Mouse (Mus musculus): Measurements from ENCODE around the gene 1700025C18Rik. TPM values are rescaled to one million over a fixed set of nuclear protein-coding genes. Genes with fewer than 3 reads are reported as not detected.
A peak's percentile ranks its signal among the peaks of the same experiment; 100 is the strongest.

The 1700025C18Rik gene
- polyA plus RNA-seq (2015; fragmentation: Nextera tagmentation; extraction: Ambion mirVana): not detected in 2 replicates

- H3K9me3 ChIP-seq (replicated peaks): no peaks in the 10 kb centered on the region
- no peaks in the 10 kb centered on the region for H3K4me1 ChIP-seq
- no peaks in the 10 kb centered on the region for H3K36me3 ChIP-seq
- H3K4me2 ChIP-seq (replicated peaks): no peak within 1 kb of the TSS
- H3K27me3 ChIP-seq: peaks cover 4% of the 10 kb centered on the region; the same call in 1 of the 2 replicates
- WGBS: 78% methylated on average over 2 of the region's 2 CpGs
- no peak within 1 kb of the TSS for H3K9ac ChIP-seq
- ATAC-seq (ENCODE audit: insufficient number of reproducible peaks, low FRiP score, low TSS enrichment, low read depth): no peak
- H3K4me3 ChIP-seq (replicated peaks): no peak within 1 kb of the TSS
- no peak within 1 kb of the TSS for H3K27ac ChIP-seq (replicated peaks)
These were observed at the start of gene 1700025C18Rik for GRCm38 (mm10) chr2:165090650-165091049. 1700025C18Rik (minus strand) TSS chr2:165090750.

- 17% methylated on average over 16 of the region's 16 CpGs for WGBS
- ATAC-seq (ENCODE audit: insufficient number of reproducible peaks, low FRiP score, low TSS enrichment, low read depth): no peak
- Histone ChIP-seq H3K4me1 (peaks cover 21% of the 10 kb centered on the region), H3K9me3 (replicated peaks) (no peaks in the 10 kb centered on the region), H3K27me3 (peaks cover 35% of the 10 kb centered on the region; the same call in 1 of the 2 replicates), H3K4me2 (replicated peaks) (no peak overlapping the region), H3K4me3 (replicated peaks) (no peak overlapping the region), H3K36me3 (no peaks in the 10 kb centered on the region), H3K27ac (replicated peaks) (no peak overlapping the region), H3K9ac (no peak overlapping the region)
These were observed 45.5 kb upstream of the 1700025C18Rik start for GRCm38 (mm10) chr2:165136049-165136448.

- Histone ChIP-seq H3K36me3 (no peaks in the 10 kb centered on the region), H3K4me2 (replicated peaks) (no peak overlapping the region), H3K27ac (replicated peaks) (no peak overlapping the region), H3K4me3 (replicated peaks) (no peak overlapping the region), H3K9me3 (replicated peaks) (no peaks in the 10 kb centered on the region), H3K9ac (no peak overlapping the region), H3K4me1 (peaks cover 21% of the 10 kb centered on the region), H3K27me3 (peaks cover 35% of the 10 kb centered on the region; the same call in 1 of the 2 replicates)
- ATAC-seq (ENCODE audit: insufficient number of reproducible peaks, low FRiP score, low TSS enrichment, low read depth): no peak
- WGBS: 3% methylated on average over 15 of the region's 15 CpGs
These were observed 43.0 kb upstream of the 1700025C18Rik start for GRCm38 (mm10) chr2:165133566-165133965.

GRCm38 (mm10) chr2:165131428-165131827, 40.9 kb upstream of the 1700025C18Rik start:
- Histone ChIP-seq H3K9me3 (replicated peaks) (no peaks in the 10 kb centered on the region), H3K4me3 (replicated peaks) (no peak overlapping the region), H3K4me1 (peaks cover 14% of the 10 kb centered on the region), H3K4me2 (replicated peaks) (no peak overlapping the region), H3K36me3 (no peaks in the 10 kb centered on the region), H3K9ac (no peak overlapping the region), H3K27ac (replicated peaks) (no peak overlapping the region), H3K27me3 (peaks cover 30% of the 10 kb centered on the region; the same call in 1 of the 2 replicates)
- ATAC-seq (ENCODE audit: insufficient number of reproducible peaks, low FRiP score, low TSS enrichment, low read depth): no peak
- WGBS: 22% methylated on average over 12 of the region's 12 CpGs

- no peak overlapping the region for H3K9ac ChIP-seq
- no peaks in the 10 kb centered on the region for H3K36me3 ChIP-seq
- H3K27me3 ChIP-seq: peaks cover 32% of the 10 kb centered on the region
- no peak overlapping the region for H3K4me2 ChIP-seq (replicated peaks)
- no peak for ATAC-seq (ENCODE audit: insufficient number of reproducible peaks, low FRiP score, low TSS enrichment, low read depth)
- H3K4me1 ChIP-seq: peaks cover 8% of the 10 kb centered on the region; the same call in 1 of the 2 replicates
- no peak overlapping the region for H3K27ac ChIP-seq (replicated peaks)
- no peaks in the 10 kb centered on the region for H3K9me3 ChIP-seq (replicated peaks)
- 61% methylated on average over 4 of the region's 4 CpGs for WGBS
- no peak overlapping the region for H3K4me3 ChIP-seq (replicated peaks)
These were observed 38.6 kb upstream of the 1700025C18Rik start for GRCm38 (mm10) chr2:165129189-165129588.

- Histone ChIP-seq H3K4me1 (no peaks in the 10 kb centered on the region), H3K9me3 (replicated peaks) (no peaks in the 10 kb centered on the region), H3K4me3 (replicated peaks) (no peak overlapping the region), H3K27me3 (peaks cover 15% of the 10 kb centered on the region), H3K36me3 (no peaks in the 10 kb centered on the region), H3K27ac (replicated peaks) (no peak overlapping the region), H3K4me2 (replicated peaks) (no peak overlapping the region), H3K9ac (no peak overlapping the region)
- 32% methylated on average over 10 of the region's 10 CpGs for WGBS
- ATAC-seq (ENCODE audit: insufficient number of reproducible peaks, low FRiP score, low TSS enrichment, low read depth): no peak
These were observed 36.5 kb upstream of the 1700025C18Rik start for GRCm38 (mm10) chr2:165126896-165127562.

GRCm38 (mm10) chr2:165121206-165121840, 30.8 kb upstream of the 1700025C18Rik start:
- no peak overlapping the region for H3K4me3 ChIP-seq (replicated peaks)
- peak; percentile 45; the same call in 1 of the 2 replicates for ATAC-seq (ENCODE audit: insufficient number of reproducible peaks, low FRiP score, low TSS enrichment, low read depth)

GRCm38 (mm10) chr2:165120765-165121164, 30.2 kb upstream of the 1700025C18Rik start:
- no peaks in the 10 kb centered on the region for H3K36me3 ChIP-seq
- H3K4me1 ChIP-seq: peaks cover 9% of the 10 kb centered on the region
- no peak overlapping the region for H3K4me3 ChIP-seq (replicated peaks)
- no peak overlapping the region for H3K9ac ChIP-seq
- H3K27me3 ChIP-seq: peaks cover 47% of the 10 kb centered on the region
- no peaks in the 10 kb centered on the region for H3K9me3 ChIP-seq (replicated peaks)
- no peak for ATAC-seq (ENCODE audit: insufficient number of reproducible peaks, low FRiP score, low TSS enrichment, low read depth)
- no peak overlapping the region for H3K27ac ChIP-seq (replicated peaks)
- no peak overlapping the region for H3K4me2 ChIP-seq (replicated peaks)
- WGBS: 64% methylated on average over 9 of the region's 9 CpGs

More at GRCm38 (mm10) chr2:165121206-165121840, 30.8 kb upstream of the 1700025C18Rik start:
- Histone ChIP-seq H3K9me3 (replicated peaks) (no peaks in the 10 kb centered on the region), H3K9ac (no peak overlapping the region), H3K27me3 (peaks cover 45% of the 10 kb centered on the region), H3K36me3 (no peaks in the 10 kb centered on the region), H3K27ac (replicated peaks) (no peak overlapping the region), H3K4me1 (peaks cover 9% of the 10 kb centered on the region), H3K4me2 (replicated peaks) (no peak overlapping the region)
- WGBS: 28% methylated on average over 10 of the region's 10 CpGs

- H3K9ac ChIP-seq: no peak overlapping the region
- no peak for ATAC-seq (ENCODE audit: insufficient number of reproducible peaks, low FRiP score, low TSS enrichment, low read depth)
- 19% methylated on average over 11 of the region's 11 CpGs for WGBS
- no peaks in the 10 kb centered on the region for H3K36me3 ChIP-seq
- no peak overlapping the region for H3K4me2 ChIP-seq (replicated peaks)
- H3K4me1 ChIP-seq: peaks cover 15% of the 10 kb centered on the region
- no peaks in the 10 kb centered on the region for H3K9me3 ChIP-seq (replicated peaks)
- H3K27me3 ChIP-seq: peaks cover 98% of the 10 kb centered on the region
- no peak overlapping the region for H3K4me3 ChIP-seq (replicated peaks)
- H3K27ac ChIP-seq (replicated peaks): no peak overlapping the region
These were observed 23.2 kb upstream of the 1700025C18Rik start for GRCm38 (mm10) chr2:165113733-165114132.

GRCm38 (mm10) chr2:165112149-165112548, 21.6 kb upstream of the 1700025C18Rik start:
- Histone ChIP-seq H3K4me3 (replicated peaks) (peak overlapping the region; percentile 15), H3K4me1 (peaks cover 15% of the 10 kb centered on the region), H3K27ac (replicated peaks) (no peak overlapping the region), H3K36me3 (no peaks in the 10 kb centered on the region), H3K4me2 (replicated peaks) (peak overlapping the region; percentile 24; the same call in 1 of the 2 replicates), H3K9me3 (replicated peaks) (no peaks in the 10 kb centered on the region), H3K27me3 (peaks cover 95% of the 10 kb centered on the region), H3K9ac (no peak overlapping the region)
- 1% methylated on average over 54 of the region's 54 CpGs for WGBS
- peak; percentile 69 for ATAC-seq (ENCODE audit: insufficient number of reproducible peaks, low FRiP score, low TSS enrichment, low read depth)

- ATAC-seq (ENCODE audit: insufficient number of reproducible peaks, low FRiP score, low TSS enrichment, low read depth): no peak
- Histone ChIP-seq H3K4me1 (no peaks in the 10 kb centered on the region), H3K27ac (replicated peaks) (no peak overlapping the region), H3K27me3 (peaks cover 73% of the 10 kb centered on the region), H3K4me2 (replicated peaks) (no peak overlapping the region), H3K9ac (no peak overlapping the region), H3K36me3 (no peaks in the 10 kb centered on the region), H3K4me3 (replicated peaks) (no peak overlapping the region), H3K9me3 (replicated peaks) (no peaks in the 10 kb centered on the region)
- WGBS: 23% methylated on average over 18 of the region's 18 CpGs
These were observed 16.0 kb upstream of the 1700025C18Rik start for GRCm38 (mm10) chr2:165106585-165106984.

All from embryonic facial prominence, embryonic 15.5 days (tissue).